Mouse (Mus musculus): ENCODE data around the gene Unc93a2. TPM values are rescaled to one million over a fixed set of nuclear protein-coding genes. Genes with fewer than 3 reads are reported as not detected.
"Not testable (repeated sequence)": the region's sequence is repeated elsewhere in the genome, so short reads cannot be mapped to it uniquely, and the experiment has no call there.

The Unc93a2 gene
- polyA plus RNA-seq, 1 experiment from 2014 or later = not detected

GRCm38 (mm10) chr17:7389898-7390297 is 4.6 kb upstream of the Unc93a2 start:
- H3K9ac ChIP-seq (replicated peaks); H3K27me3 ChIP-seq; H3K4me3 ChIP-seq; ATAC-seq (replicated peaks); H3K4me1 ChIP-seq; H3K9me3 ChIP-seq; H3K36me3 ChIP-seq; H3K4me2 ChIP-seq (replicated peaks); H3K27ac ChIP-seq (replicated peaks): not testable (repeated sequence)
- WGBS = 50% methylated on average over 7 of the region's 7 CpGs

DNA sequence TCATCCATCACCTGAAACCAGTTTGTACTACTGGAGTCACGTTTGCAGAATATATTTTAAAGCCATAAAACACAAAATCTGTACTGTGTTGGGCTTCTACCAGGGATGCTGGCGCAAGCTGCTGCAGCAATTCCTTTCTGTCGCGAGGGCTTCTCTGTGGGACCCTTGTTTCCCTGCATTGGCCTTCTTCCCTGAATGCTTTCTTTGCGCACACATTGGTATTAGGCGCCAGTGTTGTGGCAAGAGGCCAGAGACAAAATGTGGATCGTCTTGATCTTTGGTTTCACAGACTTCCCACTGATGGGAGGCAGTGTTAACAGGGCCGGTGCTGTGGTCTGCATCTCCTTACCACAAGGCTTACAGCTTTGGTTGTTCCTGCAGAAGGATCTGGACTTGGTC is 3.7 kb upstream of the Unc93a2 start:
- H3K4me1 ChIP-seq; ATAC-seq (replicated peaks): not testable (repeated sequence)

DNA sequence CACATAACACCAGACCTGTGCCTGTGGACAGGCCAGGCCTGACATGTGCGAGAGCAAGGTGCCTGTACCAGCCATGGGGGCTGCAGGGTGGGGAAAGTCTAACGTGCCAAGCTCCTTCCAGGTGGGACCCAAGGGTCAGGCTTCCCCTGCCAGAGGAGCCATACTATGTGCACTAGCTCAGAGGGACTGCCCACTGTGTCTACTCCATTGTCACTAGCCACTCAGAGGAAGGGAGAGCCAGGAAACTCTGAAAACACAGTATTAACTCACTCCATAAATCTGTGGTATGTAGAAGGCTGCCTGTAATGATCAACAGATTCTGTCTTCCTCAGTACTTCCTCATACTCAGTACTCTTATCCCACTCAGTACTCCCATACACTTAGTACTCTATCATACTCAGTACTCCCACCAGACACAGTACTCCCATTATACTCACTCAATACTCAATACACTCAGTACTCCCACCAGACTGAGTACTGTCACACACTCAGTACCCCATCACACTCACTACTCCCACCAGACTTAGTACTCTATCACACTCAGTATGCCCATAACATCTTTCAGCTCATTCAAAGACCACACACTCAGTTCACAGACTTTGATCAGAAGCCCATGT is 3.2 kb upstream of the Unc93a2 start:
- H3K4me2 ChIP-seq (replicated peaks); H3K27me3 ChIP-seq; H3K9me3 ChIP-seq; H3K4me1 ChIP-seq; H3K4me3 ChIP-seq; ATAC-seq (replicated peaks); H3K9ac ChIP-seq (replicated peaks); H3K36me3 ChIP-seq; H3K27ac ChIP-seq (replicated peaks): not testable (repeated sequence)
- no CpG with 5 or more reads among the region's 2 CpGs for WGBS

More for the DNA sequence above, 3.7 kb upstream of the Unc93a2 start:
- not testable (repeated sequence) for H3K9me3 ChIP-seq; H3K27me3 ChIP-seq; H3K9ac ChIP-seq (replicated peaks); H3K27ac ChIP-seq (replicated peaks); H3K4me2 ChIP-seq (replicated peaks); H3K36me3 ChIP-seq; H3K4me3 ChIP-seq
- WGBS = 50% methylated on average over 8 of the region's 8 CpGs

DNA sequence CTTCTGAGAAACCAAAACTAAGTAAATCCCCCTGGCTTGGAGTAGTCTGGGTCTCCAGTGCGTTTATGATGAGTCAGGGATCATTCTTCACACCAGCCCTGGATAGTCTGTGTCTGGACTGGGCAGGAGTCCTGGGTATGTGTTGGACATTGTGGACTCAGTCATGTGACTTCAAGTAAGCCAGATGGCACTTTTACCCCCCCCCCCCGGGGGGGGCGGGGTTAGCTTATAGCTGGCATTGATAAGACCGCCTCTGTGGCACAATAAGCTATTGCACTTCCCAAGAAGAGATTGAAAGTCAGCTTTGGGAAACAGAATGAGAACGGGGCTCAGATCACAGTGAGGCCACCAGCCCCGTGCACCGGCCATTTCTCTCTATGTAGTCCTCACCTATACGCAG is 752 bp upstream of the Unc93a2 start:
- H3K9ac ChIP-seq (replicated peaks); H3K36me3 ChIP-seq; H3K9me3 ChIP-seq; H3K4me1 ChIP-seq; H3K4me2 ChIP-seq (replicated peaks); H3K27ac ChIP-seq (replicated peaks); ATAC-seq (replicated peaks); H3K27me3 ChIP-seq; H3K4me3 ChIP-seq: not testable (repeated sequence)
- WGBS = 59% methylated on average over 8 of the region's 8 CpGs

DNA sequence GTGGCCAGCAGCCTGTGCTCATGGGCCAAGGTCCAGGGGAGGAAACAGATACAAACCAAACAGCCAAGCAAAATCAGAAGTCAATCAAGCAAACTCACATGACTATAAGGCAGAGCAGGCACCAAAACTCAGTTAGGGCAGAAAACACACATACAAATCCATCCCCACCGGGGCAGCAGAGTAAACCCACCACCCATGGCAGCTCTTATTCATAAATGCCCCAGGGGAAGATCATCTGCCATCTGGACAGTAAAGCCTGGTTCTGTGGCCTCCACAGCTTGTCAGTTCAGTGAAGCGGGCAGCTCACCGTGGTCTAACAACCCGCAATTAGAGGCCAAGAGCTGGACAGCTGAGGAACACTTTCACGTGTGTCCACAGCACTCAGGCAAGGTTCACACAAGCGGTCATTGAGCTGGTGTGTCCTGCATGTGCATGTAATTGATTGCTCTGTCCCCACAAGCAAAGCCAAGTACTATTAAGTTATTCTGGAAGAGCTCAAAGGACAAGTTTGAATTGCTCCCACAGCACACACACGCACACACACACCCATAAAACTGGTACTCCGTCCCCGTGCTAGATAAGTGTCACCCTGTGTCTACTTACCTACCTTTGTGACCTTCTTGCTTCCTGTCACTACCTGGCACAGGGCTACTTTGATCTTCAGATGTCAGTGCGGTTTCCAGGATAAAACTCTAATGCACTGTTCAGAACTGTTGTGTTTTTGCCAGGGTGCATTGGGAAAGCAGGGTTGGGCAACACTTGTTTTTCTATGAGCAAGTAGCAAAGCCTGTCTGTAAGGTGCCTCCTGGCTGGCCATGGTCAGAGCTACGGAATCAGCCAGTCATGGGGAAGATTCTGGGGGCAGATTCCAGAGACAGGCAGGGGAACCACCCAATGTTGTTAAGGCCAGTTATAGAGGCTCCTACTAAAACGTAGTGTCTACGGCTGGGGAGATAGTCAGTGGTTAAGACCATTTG is 1.8 kb downstream of the Unc93a2 start:
- H3K27me3 ChIP-seq; ATAC-seq (replicated peaks); H3K4me2 ChIP-seq (replicated peaks); H3K9ac ChIP-seq (replicated peaks); H3K36me3 ChIP-seq; H3K9me3 ChIP-seq; H3K4me1 ChIP-seq; H3K4me3 ChIP-seq; H3K27ac ChIP-seq (replicated peaks): not testable (repeated sequence)
- WGBS = 87% methylated on average over 12 of the region's 13 CpGs

- WGBS = 90% methylated on average over 1 of the region's 3 CpGs
- not testable (repeated sequence) for ATAC-seq (replicated peaks); H3K27ac ChIP-seq (replicated peaks)
These were observed 2.6 kb downstream of the Unc93a2 start for GRCm38 (mm10) chr17:7382711-7383110.

GRCm38 (mm10) chr17:7377907-7378306 is 7.4 kb downstream of the Unc93a2 start:
- not testable (repeated sequence) for H3K9ac ChIP-seq (replicated peaks); H3K27me3 ChIP-seq; ATAC-seq (replicated peaks); H3K9me3 ChIP-seq; H3K4me3 ChIP-seq; H3K27ac ChIP-seq (replicated peaks); H3K36me3 ChIP-seq; H3K4me2 ChIP-seq (replicated peaks); H3K4me1 ChIP-seq
- 36% methylated on average over 3 of the region's 3 CpGs for WGBS

More at GRCm38 (mm10) chr17:7382711-7383110, 2.6 kb downstream of the Unc93a2 start:
- not testable (repeated sequence) for H3K27me3 ChIP-seq; H3K4me2 ChIP-seq (replicated peaks); H3K4me1 ChIP-seq; H3K36me3 ChIP-seq; H3K9ac ChIP-seq (replicated peaks); H3K9me3 ChIP-seq; H3K4me3 ChIP-seq

DNA sequence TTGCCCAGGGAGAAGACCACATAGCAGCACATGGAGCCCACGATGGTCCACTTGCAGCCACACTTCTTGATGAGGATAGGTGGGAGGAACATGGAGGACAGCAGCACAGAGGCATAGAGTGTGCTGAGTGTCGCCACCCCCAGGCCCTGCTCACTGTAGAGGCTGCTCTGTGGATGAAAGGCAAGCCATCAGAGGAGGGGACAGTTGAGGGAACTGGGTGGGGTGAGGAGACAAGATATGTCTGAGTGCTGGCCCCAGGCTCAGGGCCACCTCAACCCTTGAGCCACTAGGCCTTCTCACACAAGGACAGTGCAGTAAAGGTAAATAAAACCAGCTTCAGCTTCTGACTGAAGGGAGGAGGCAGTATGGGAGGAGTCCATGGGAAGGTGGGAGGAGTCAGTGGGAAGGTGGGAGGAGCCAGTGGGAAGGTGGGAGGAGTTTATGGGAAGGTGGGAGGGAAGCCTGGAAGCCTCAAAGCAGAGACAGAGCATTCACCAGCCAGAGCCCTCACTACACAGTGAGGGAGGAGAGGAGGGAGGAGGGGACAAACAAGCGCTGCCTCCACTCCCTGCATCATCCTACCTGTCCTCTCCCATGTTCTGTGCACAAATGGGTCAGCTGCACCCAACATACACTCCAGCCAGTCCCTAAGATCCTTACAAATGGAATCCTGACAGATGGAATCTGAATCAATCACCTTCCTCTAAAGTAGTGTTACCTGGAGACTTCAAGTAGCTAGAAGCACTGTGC is 8.1 kb downstream of the Unc93a2 start:
- ATAC-seq (replicated peaks); H3K27ac ChIP-seq (replicated peaks); H3K36me3 ChIP-seq; H3K9ac ChIP-seq (replicated peaks); H3K4me2 ChIP-seq (replicated peaks); H3K4me1 ChIP-seq; H3K27me3 ChIP-seq; H3K9me3 ChIP-seq; H3K4me3 ChIP-seq: not testable (repeated sequence)
- 75% methylated on average over 1 of the region's 3 CpGs for WGBS

DNA sequence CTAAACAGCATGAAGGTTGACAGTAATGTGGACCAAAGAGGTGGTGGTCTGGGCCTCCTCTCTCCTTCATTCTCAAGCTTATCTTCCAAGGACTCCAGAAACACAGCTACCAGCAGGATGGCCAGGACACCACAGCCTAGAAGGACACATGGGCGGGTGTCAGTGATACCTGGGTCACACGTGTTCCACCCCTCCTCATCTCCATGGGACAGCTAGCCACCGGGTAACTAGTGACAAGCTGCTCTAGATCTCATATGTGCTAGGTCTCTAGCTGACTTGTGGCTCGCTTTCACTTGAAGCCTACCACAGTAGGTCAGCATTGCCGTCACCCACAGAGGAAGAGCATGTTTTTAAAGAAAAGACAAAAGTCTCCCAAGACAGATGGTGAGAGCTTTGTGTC is 13.4 kb downstream of the Unc93a2 start, which contains the start of gene Gm49630:
TSS of gene Gm49630 (minus strand) at position 101 of the 400 bp plus-strand sequence.
- 84% methylated on average over 4 of the region's 5 CpGs for WGBS

GRCm38 (mm10) chr17:7369401-7369800 is 15.9 kb downstream of the Unc93a2 start:
- not testable (repeated sequence) for H3K36me3 ChIP-seq; H3K4me2 ChIP-seq (replicated peaks); H3K4me3 ChIP-seq; H3K9ac ChIP-seq (replicated peaks); ATAC-seq (replicated peaks); H3K9me3 ChIP-seq; H3K4me1 ChIP-seq; H3K27me3 ChIP-seq; H3K27ac ChIP-seq (replicated peaks)
- 79% methylated on average over 6 of the region's 6 CpGs for WGBS

More for the DNA sequence above, 13.4 kb downstream of the Unc93a2 start, which contains the start of gene Gm49630:
- not testable (repeated sequence) for ATAC-seq (replicated peaks); H3K4me2 ChIP-seq (replicated peaks); H3K4me3 ChIP-seq; H3K27me3 ChIP-seq; H3K4me1 ChIP-seq; H3K9me3 ChIP-seq; H3K27ac ChIP-seq (replicated peaks); H3K9ac ChIP-seq (replicated peaks); H3K36me3 ChIP-seq

DNA sequence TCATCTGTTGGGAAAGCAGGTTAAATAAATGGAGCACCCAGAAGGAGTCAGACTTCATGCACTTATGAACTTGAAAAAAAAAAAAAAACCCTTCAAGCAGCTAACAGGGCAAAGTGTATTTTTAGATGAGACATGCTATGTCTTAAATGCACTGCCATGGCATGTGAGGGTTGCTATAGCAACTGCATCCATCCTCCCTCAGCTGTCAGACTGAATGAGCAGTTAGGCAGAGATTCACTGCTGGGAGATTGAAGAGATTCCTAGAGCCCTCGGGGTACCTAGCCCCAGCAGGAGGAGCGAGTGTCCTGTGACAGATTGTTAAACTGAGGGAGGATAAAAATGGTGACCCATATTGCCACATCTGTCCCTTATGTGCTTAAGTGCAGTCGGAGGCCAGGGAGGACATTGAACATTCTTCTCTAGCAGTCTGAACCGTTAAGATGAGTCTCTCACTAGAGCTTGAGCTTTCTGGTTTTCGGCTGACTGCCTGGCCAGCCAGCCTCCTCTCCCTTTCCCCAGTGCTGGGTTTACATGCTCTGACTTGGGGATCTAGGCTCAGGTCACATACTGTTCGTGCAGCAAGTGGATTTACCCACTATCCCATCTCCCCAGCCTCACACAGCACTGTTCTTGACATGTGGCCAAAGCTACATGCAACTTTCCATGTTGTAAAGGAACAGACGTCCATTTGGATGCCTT is 18.4 kb downstream of the Unc93a2 start:
- not testable (repeated sequence) for H3K36me3 ChIP-seq; H3K27me3 ChIP-seq; H3K4me2 ChIP-seq (replicated peaks); H3K4me1 ChIP-seq; H3K9ac ChIP-seq (replicated peaks); H3K4me3 ChIP-seq; H3K9me3 ChIP-seq
- ATAC-seq (replicated peaks) = peak; percentile 89
- WGBS = 44% methylated on average over 5 of the region's 7 CpGs
- peak overlapping the region; percentile 72 for H3K27ac ChIP-seq (replicated peaks)

Data from forebrain, embryonic 15.5 days (tissue).